Mouse (Mus musculus): ENCODE results near the gene Tln2. TPM values are rescaled to one million over a fixed set of nuclear protein-coding genes. Genes with fewer than 3 reads are reported as not detected.

Tln2 gene
- total RNA-seq, 1 experiment = 20.2 TPM

DNA sequence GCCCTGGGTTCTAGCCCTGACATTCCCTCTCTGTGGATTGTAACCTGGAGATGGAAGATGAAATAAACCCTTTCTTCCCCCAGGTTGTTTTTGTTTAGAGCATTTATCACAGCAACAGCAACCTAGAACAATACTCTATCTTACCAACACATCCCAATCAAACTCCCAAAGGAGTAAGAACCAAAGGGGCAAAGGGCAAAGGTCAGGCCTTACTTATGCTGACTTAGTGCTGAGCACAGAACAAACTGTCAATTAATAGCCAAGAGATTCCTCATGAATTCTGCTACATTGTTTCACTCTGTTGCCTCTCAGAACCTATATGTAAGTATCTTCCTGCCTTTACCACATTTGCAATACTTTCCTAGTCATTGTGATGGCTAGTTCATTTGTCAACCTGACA, 255.5 kb downstream of the Tln2 start:
- Histone ChIP-seq H3K9me3 (ENCODE audit: control insufficient read depth, insufficient read depth, low read depth, low read length) (no peaks in the 10 kb centered on the region), H3K36me3 (ENCODE audit: control insufficient read depth, insufficient read depth, low read length, poor library complexity, severe bottlenecking) (peaks cover 7% of the 10 kb centered on the region), H3K4me3 (ENCODE audit: insufficient read depth in 1 of 2, low read depth in 1 of 2, low read length in 2 of 2, poor library complexity in 1 of 2, severe bottlenecking in 1 of 2) (no peak overlapping the region), H3K27ac (ENCODE audit: insufficient read depth, low read depth, low read length, poor library complexity, severe bottlenecking) (no peak overlapping the region), H3K9ac (ENCODE audit: insufficient read depth, low read depth, low read length, poor library complexity, severe bottlenecking) (no peak overlapping the region), H3K4me1 (ENCODE audit: control insufficient read depth in 2 of 2, insufficient read depth in 2 of 2, low read length in 2 of 2, poor library complexity in 1 of 2) (no peaks in the 10 kb centered on the region)
- no peak for DNase-seq (ENCODE audit: low read depth, low spot score)
- TF ChIP-seq MAFK (IDR thresholded peaks at IDR 0.05; ENCODE audit: insufficient read depth, low read depth, low read length) = no peak
- TF ChIP-seq ZC3H11A (IDR thresholded peaks at IDR 0.05; ENCODE audit: borderline replicate concordance, low read depth, low read length) = no peak
- no peak for TF ChIP-seq HCFC1 (IDR thresholded peaks at IDR 0.05; ENCODE audit: borderline replicate concordance, insufficient read depth, low read length)
- TF ChIP-seq ZNF384 (IDR thresholded peaks at IDR 0.05; ENCODE audit: low read depth, low read length) = no peak
- no peak for TF ChIP-seq CHD2 (IDR thresholded peaks at IDR 0.05; ENCODE audit: low read depth, low read length)
- in situ Hi-C loops (cut with MboI; ENCODE audit: low sequenced_read_pairs in 2 of 2, unreplicated experiment in 2 of 2) = no loop called here

DNA sequence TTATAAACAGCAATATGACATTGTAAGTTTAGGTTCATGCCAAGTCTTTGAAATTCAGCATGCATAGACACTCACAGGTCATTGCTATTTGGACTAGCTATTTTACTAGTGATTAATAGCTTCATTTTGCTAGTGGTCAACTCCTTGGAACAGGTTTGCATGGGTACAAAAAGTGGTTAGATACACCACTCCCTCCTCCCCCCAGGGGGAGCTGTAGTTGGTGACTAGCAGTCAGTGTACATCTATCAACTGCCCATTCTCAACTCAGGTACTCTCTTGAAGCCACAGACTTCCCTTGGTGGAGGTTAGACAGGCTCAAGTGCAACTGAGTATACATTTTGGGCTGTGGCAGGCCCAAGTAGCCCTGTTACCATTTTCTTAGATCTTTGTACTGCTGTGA, 256.5 kb downstream of the Tln2 start:
- TF ChIP-seq HCFC1 (IDR thresholded peaks at IDR 0.05; ENCODE audit: borderline replicate concordance, insufficient read depth, low read length) = no peak
- TF ChIP-seq ZNF384 (IDR thresholded peaks at IDR 0.05; ENCODE audit: low read depth, low read length) = no peak
- TF ChIP-seq MAFK (IDR thresholded peaks at IDR 0.05; ENCODE audit: insufficient read depth, low read depth, low read length) = no peak
- no peak for TF ChIP-seq CHD2 (IDR thresholded peaks at IDR 0.05; ENCODE audit: low read depth, low read length)
- no peak for TF ChIP-seq ZC3H11A (IDR thresholded peaks at IDR 0.05; ENCODE audit: borderline replicate concordance, low read depth, low read length)

GRCm38 (mm10) chr9:67302386-67302989, 257.0 kb downstream of the Tln2 start:
- in situ Hi-C loops (cut with MboI; ENCODE audit: low sequenced_read_pairs in 2 of 2, unreplicated experiment in 2 of 2) = no loop called here
- Histone ChIP-seq H3K4me3 (ENCODE audit: insufficient read depth in 1 of 2, low read depth in 1 of 2, low read length in 2 of 2, poor library complexity in 1 of 2, severe bottlenecking in 1 of 2) (no peak overlapping the region), H3K4me1 (ENCODE audit: control insufficient read depth in 2 of 2, insufficient read depth in 2 of 2, low read length in 2 of 2, poor library complexity in 1 of 2) (no peaks in the 10 kb centered on the region), H3K9me3 (ENCODE audit: control insufficient read depth, insufficient read depth, low read depth, low read length) (no peaks in the 10 kb centered on the region), H3K9ac (ENCODE audit: insufficient read depth, low read depth, low read length, poor library complexity, severe bottlenecking) (no peak overlapping the region), H3K27ac (ENCODE audit: insufficient read depth, low read depth, low read length, poor library complexity, severe bottlenecking) (no peak overlapping the region), H3K36me3 (ENCODE audit: control insufficient read depth, insufficient read depth, low read length, poor library complexity, severe bottlenecking) (peaks cover 7% of the 10 kb centered on the region)
- no peak for TF ChIP-seq MAFK (IDR thresholded peaks at IDR 0.05; ENCODE audit: insufficient read depth, low read depth, low read length)
- TF ChIP-seq ZC3H11A (IDR thresholded peaks at IDR 0.05; ENCODE audit: borderline replicate concordance, low read depth, low read length) = no peak
- no peak for TF ChIP-seq HCFC1 (IDR thresholded peaks at IDR 0.05; ENCODE audit: borderline replicate concordance, insufficient read depth, low read length)
- TF ChIP-seq CHD2 (IDR thresholded peaks at IDR 0.05; ENCODE audit: low read depth, low read length) = no peak
- no peak for TF ChIP-seq ZNF384 (IDR thresholded peaks at IDR 0.05; ENCODE audit: low read depth, low read length)
- DNase-seq (ENCODE audit: low read depth, low spot score) = no peak

More for the DNA sequence above, 256.5 kb downstream of the Tln2 start:
- Histone ChIP-seq H3K9me3 (ENCODE audit: control insufficient read depth, insufficient read depth, low read depth, low read length) (no peaks in the 10 kb centered on the region), H3K27ac (ENCODE audit: insufficient read depth, low read depth, low read length, poor library complexity, severe bottlenecking) (no peak overlapping the region), H3K9ac (ENCODE audit: insufficient read depth, low read depth, low read length, poor library complexity, severe bottlenecking) (no peak overlapping the region), H3K4me3 (ENCODE audit: insufficient read depth in 1 of 2, low read depth in 1 of 2, low read length in 2 of 2, poor library complexity in 1 of 2, severe bottlenecking in 1 of 2) (no peak overlapping the region), H3K36me3 (ENCODE audit: control insufficient read depth, insufficient read depth, low read length, poor library complexity, severe bottlenecking) (peaks cover 7% of the 10 kb centered on the region), H3K4me1 (ENCODE audit: control insufficient read depth in 2 of 2, insufficient read depth in 2 of 2, low read length in 2 of 2, poor library complexity in 1 of 2) (no peaks in the 10 kb centered on the region)
- no peak for DNase-seq (ENCODE audit: low read depth, low spot score)
- in situ Hi-C loops (cut with MboI; ENCODE audit: low sequenced_read_pairs in 2 of 2, unreplicated experiment in 2 of 2) = no loop called here

DNA sequence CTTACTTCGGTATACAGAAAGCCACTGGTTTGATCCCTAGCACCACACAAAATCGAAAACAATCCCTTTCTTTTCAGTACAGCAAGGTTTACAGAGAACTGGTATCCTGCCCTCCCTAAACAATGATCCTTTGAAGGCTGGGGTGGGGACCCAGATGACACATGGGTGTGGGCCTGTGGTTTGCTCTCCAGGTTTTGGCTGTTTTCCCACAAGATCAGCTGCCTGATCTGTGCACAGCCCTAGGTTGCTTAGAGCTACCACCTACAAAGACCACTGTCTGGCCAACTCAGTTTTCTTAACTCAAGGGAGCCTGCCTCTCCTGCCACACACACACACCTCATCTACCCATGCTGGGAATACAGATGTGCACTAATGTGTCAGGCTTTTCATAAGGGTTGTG, 257.9 kb downstream of the Tln2 start:
- no peak overlapping the region for H3K9ac ChIP-seq (ENCODE audit: insufficient read depth, low read depth, low read length, poor library complexity, severe bottlenecking)
- no peak for DNase-seq (ENCODE audit: low read depth, low spot score)
- no peak overlapping the region for H3K4me3 ChIP-seq (ENCODE audit: insufficient read depth in 1 of 2, low read depth in 1 of 2, low read length in 2 of 2, poor library complexity in 1 of 2, severe bottlenecking in 1 of 2)
- H3K4me1 ChIP-seq (ENCODE audit: control insufficient read depth in 2 of 2, insufficient read depth in 2 of 2, low read length in 2 of 2, poor library complexity in 1 of 2) = no peaks in the 10 kb centered on the region
- H3K9me3 ChIP-seq (ENCODE audit: control insufficient read depth, insufficient read depth, low read depth, low read length) = no peaks in the 10 kb centered on the region
- in situ Hi-C loops (cut with MboI; ENCODE audit: low sequenced_read_pairs in 2 of 2, unreplicated experiment in 2 of 2) = no loop called here
- TF ChIP-seq ZC3H11A (IDR thresholded peaks at IDR 0.05; ENCODE audit: borderline replicate concordance, low read depth, low read length) (no peak), HCFC1 (IDR thresholded peaks at IDR 0.05; ENCODE audit: borderline replicate concordance, insufficient read depth, low read length) (no peak), CHD2 (IDR thresholded peaks at IDR 0.05; ENCODE audit: low read depth, low read length) (no peak), MAFK (IDR thresholded peaks at IDR 0.05; ENCODE audit: insufficient read depth, low read depth, low read length) (no peak)
- H3K27ac ChIP-seq (ENCODE audit: insufficient read depth, low read depth, low read length, poor library complexity, severe bottlenecking) = no peak overlapping the region
- peaks cover 7% of the 10 kb centered on the region for H3K36me3 ChIP-seq (ENCODE audit: control insufficient read depth, insufficient read depth, low read length, poor library complexity, severe bottlenecking)

GRCm38 (mm10) chr9:67300769-67301168, 258.7 kb downstream of the Tln2 start:
- H3K9me3 ChIP-seq (ENCODE audit: control insufficient read depth, insufficient read depth, low read depth, low read length) = no peaks in the 10 kb centered on the region
- H3K36me3 ChIP-seq (ENCODE audit: control insufficient read depth, insufficient read depth, low read length, poor library complexity, severe bottlenecking) = peaks cover 7% of the 10 kb centered on the region
- no peak for TF ChIP-seq ZC3H11A (IDR thresholded peaks at IDR 0.05; ENCODE audit: borderline replicate concordance, low read depth, low read length)
- TF ChIP-seq CHD2 (IDR thresholded peaks at IDR 0.05; ENCODE audit: low read depth, low read length) = no peak
- TF ChIP-seq MAFK (IDR thresholded peaks at IDR 0.05; ENCODE audit: insufficient read depth, low read depth, low read length) = no peak
- TF ChIP-seq ZNF384 (IDR thresholded peaks at IDR 0.05; ENCODE audit: low read depth, low read length) = no peak
- TF ChIP-seq HCFC1 (IDR thresholded peaks at IDR 0.05; ENCODE audit: borderline replicate concordance, insufficient read depth, low read length) = no peak
- H3K4me3 ChIP-seq (ENCODE audit: insufficient read depth in 1 of 2, low read depth in 1 of 2, low read length in 2 of 2, poor library complexity in 1 of 2, severe bottlenecking in 1 of 2) = no peak overlapping the region
- H3K4me1 ChIP-seq (ENCODE audit: control insufficient read depth in 2 of 2, insufficient read depth in 2 of 2, low read length in 2 of 2, poor library complexity in 1 of 2) = no peaks in the 10 kb centered on the region
- no peak for DNase-seq (ENCODE audit: low read depth, low spot score)
- H3K9ac ChIP-seq (ENCODE audit: insufficient read depth, low read depth, low read length, poor library complexity, severe bottlenecking) = no peak overlapping the region
- in situ Hi-C loops (cut with MboI; ENCODE audit: low sequenced_read_pairs in 2 of 2, unreplicated experiment in 2 of 2) = no loop called here
- no peak overlapping the region for H3K27ac ChIP-seq (ENCODE audit: insufficient read depth, low read depth, low read length, poor library complexity, severe bottlenecking)

Measured in ES-E14 (cell line).